ENCODE assay signal across 8 mouse cellular contexts in the genomic region with DNA sequence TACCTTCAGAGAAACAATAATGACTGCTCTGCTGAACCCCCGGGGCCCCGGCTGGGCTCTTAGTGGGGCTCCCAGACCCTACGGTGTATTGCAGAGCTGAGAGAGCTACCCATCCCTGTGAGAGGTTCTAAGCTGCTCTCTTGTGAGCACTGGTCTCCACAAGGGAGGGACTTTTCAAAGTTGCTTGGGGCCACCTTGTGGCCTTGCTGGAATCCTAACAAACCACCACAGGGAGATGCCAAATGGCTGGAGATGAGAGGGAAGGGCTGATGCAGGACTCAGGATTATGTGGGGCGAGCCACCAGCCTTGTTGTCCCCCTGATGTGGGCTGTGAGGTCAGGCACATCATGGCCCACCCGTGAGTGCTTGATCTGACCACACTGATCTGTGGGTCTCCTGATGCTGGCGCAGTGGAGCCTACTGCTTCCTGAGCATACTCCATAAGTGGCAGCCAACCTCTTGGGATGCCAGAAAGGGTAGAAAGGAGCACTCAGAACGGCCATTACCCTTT. TPM values are rescaled to one million over a fixed set of nuclear protein-coding genes. Genes with fewer than 3 reads are reported as not detected.
DNase-seq lines count a peak whose midpoint lies in the region; ATAC-seq and TF ChIP-seq lines count a peak whose summit lies in the region.

No protein-coding gene starts in this region.

- H3K36me3 ChIP-seq in kidney, adult 2 months (ENCODE audit: control insufficient read depth, insufficient read depth, low read length): no peaks in the 10 kb centered on the region
- peaks cover 69% of the 10 kb centered on the region for H3K36me3 ChIP-seq in intestine, embryonic 14.5 days (ENCODE audit: control insufficient read depth, insufficient read depth, low read length)
- peaks cover 11% of the 10 kb centered on the region for H3K36me3 ChIP-seq in lung, embryonic 16.5 days (ENCODE audit: control insufficient read depth, insufficient read depth, low read length)

- no peak for ATAC-seq in intestine, embryonic 14.5 days (replicated peaks; ENCODE audit: low FRiP score, low TSS enrichment, low read depth)
- no peak for ATAC-seq in lung, embryonic 16.5 days (ENCODE audit: low read depth)
- ATAC-seq in CD4-positive, CD25-positive, alpha-beta regulatory T cell, adult 4 months: no peak

- H3K9ac ChIP-seq in intestine, embryonic 14.5 days (ENCODE audit: low read length): no peak overlapping the region
- H3K9ac ChIP-seq in lung, embryonic 16.5 days (ENCODE audit: low read length): peak overlapping the region; percentile 50

- 82% methylated on average over 7 of the region's 7 CpGs for WGBS in kidney, adult 2 months
- WGBS in intestine, embryonic 14.5 days: 86% methylated on average over 7 of the region's 7 CpGs
- WGBS in lung, embryonic 16.5 days: 74% methylated on average over 7 of the region's 7 CpGs

- peak; percentile 28 for DNase-seq in kidney, adult 2 months
- DNase-seq in kidney, adult 9 months: no peak
- no peak for DNase-seq in intestine, embryonic 14.5 days (ENCODE audit: low spot score)
- DNase-seq in right cerebral cortex, postnatal 14 days: no peak
- DNase-seq in adrenal gland, postnatal 25 days: no peak

- H3K4me1 ChIP-seq in kidney, adult 2 months (ENCODE audit: control insufficient read depth, insufficient read depth, low read length): peaks cover 6% of the 10 kb centered on the region; the same call in 1 of the 2 replicates
- H3K4me1 ChIP-seq in brown adipose tissue, adult 24 weeks (ENCODE audit: control insufficient read depth, insufficient read depth, insufficient read length, low read length): peaks cover 18% of the 10 kb centered on the region
- peaks cover 13% of the 10 kb centered on the region for H3K4me1 ChIP-seq in intestine, embryonic 14.5 days (replicated peaks; ENCODE audit: control insufficient read depth, insufficient read depth, low read length)
- peaks cover 32% of the 10 kb centered on the region for H3K4me1 ChIP-seq in lung, embryonic 16.5 days (replicated peaks; ENCODE audit: control insufficient read depth, insufficient read depth, low read length)

- TF ChIP-seq POLR2A in kidney, adult 2 months (IDR thresholded peaks at IDR 0.05; ENCODE audit: low read depth, low read length): no peak

- no peak overlapping the region for H3K27ac ChIP-seq in kidney, adult 2 months (ENCODE audit: insufficient read depth, low read depth, low read length)
- H3K27ac ChIP-seq in brown adipose tissue, adult 24 weeks (replicated peaks; ENCODE audit: low read depth, low read length): 0 out of 2 replicates have a peak overlapping the region, but pooled peaks have one; percentile 8
- 0 out of 2 replicates have a peak overlapping the region, but pooled peaks have one; percentile 30 for H3K27ac ChIP-seq in intestine, embryonic 14.5 days (ENCODE audit: low read depth)
- H3K27ac ChIP-seq in lung, embryonic 16.5 days (ENCODE audit: low read length): peak overlapping the region; percentile 90

- H3K4me3 ChIP-seq in kidney, adult 2 months (ENCODE audit: insufficient read depth, low read depth, low read length): no peak overlapping the region
- no peak overlapping the region for H3K4me3 ChIP-seq in brown adipose tissue, adult 24 weeks (ENCODE audit: insufficient read depth, low read depth, low read length)
- no peak overlapping the region for H3K4me3 ChIP-seq in intestine, embryonic 14.5 days (ENCODE audit: low read depth, low read length)
- no peak overlapping the region for H3K4me3 ChIP-seq in lung, embryonic 16.5 days (ENCODE audit: low read length)

- H3K27me3 ChIP-seq in kidney, adult 2 months (replicated peaks; ENCODE audit: control insufficient read depth, insufficient read depth, low read length): no peaks in the 10 kb centered on the region
- no peaks in the 10 kb centered on the region for H3K27me3 ChIP-seq in intestine, embryonic 14.5 days (replicated peaks; ENCODE audit: control insufficient read depth, insufficient read depth, low read length)
- no peaks in the 10 kb centered on the region for H3K27me3 ChIP-seq in lung, embryonic 16.5 days (ENCODE audit: control insufficient read depth, insufficient read depth, low read depth, low read length)

- no peaks in the 10 kb centered on the region for H3K9me3 ChIP-seq in intestine, embryonic 14.5 days (ENCODE audit: control insufficient read depth, low read length)
- no peaks in the 10 kb centered on the region for H3K9me3 ChIP-seq in lung, embryonic 16.5 days (ENCODE audit: control insufficient read depth, low read length)

- no peak overlapping the region for H3K4me2 ChIP-seq in intestine, embryonic 14.5 days (ENCODE audit: low read length)
- H3K4me2 ChIP-seq in lung, embryonic 16.5 days (ENCODE audit: low read depth, low read length): 0 out of 2 replicates have a peak overlapping the region, but pooled peaks have one; percentile 48

- TF ChIP-seq CTCF in kidney, adult 2 months (conservative IDR thresholded peaks at IDR 0.05; ENCODE audit: insufficient read depth, insufficient read length, low read depth, low read length): no peak

RNA-seq across cellular contexts. Expression of gene Prdm11, which starts 58.8 kb away (rescaled TPM):
- polyA plus RNA-seq in kidney, adult 2 months (2012; rRNA removed): 3.6 and 4.4 TPM in 2 replicates
- polyA plus RNA-seq in brown adipose tissue, adult 24 weeks (2012; ENCODE audit: insufficient read depth, insufficient read length, missing spikeins): 1.3 and 1.4 TPM in 2 replicates
- 5.1 and 5.5 TPM in 2 replicates for polyA plus RNA-seq in intestine, embryonic 14.5 days (2014; fragmentation: Nextera tagmentation; extraction: Ambion mirVana)
- polyA plus RNA-seq in lung, embryonic 16.5 days (2015; fragmentation: Nextera tagmentation; extraction: Ambion mirVana): 5.5 and 6.3 TPM in 2 replicates
- 1 to 10 TPM; 1.8 to 2.1 TPM for polyA plus RNA-seq in CD4-positive, CD25-positive, alpha-beta regulatory T cell, adult 4 months (2017; shearing (Covaris generic))
- 63.1 and 63.6 TPM in 2 replicates for total RNA-seq in adrenal gland, postnatal 25 days (2021)
